Mouse (Mus musculus) thymus, adult 2 months (tissue): Measurements from ENCODE around the gene Dna2. TPM values are rescaled to one million over a fixed set of nuclear protein-coding genes. Genes with fewer than 3 reads are reported as not detected.
A peak's percentile ranks its signal among the peaks of the same experiment; 100 is the strongest.

ENCODE experiments used
- DNase-seq: peaks from one replicate; pipeline ENCODE4 v3.0.0; 2021
- H3K27ac ChIP-seq: fragments of 200-500 bp; 2 replicates; pipeline ENCODE4 v1.5.1; 2012; ENCODE audit warnings: low read length, control low read depth; ENCODE audit not compliant: control insufficient read depth, insufficient read depth
- H3K27me3 ChIP-seq: fragments of 200-500 bp; 2 replicates; pipeline ENCODE4 v1.6.1; 2012; ENCODE audit warnings: mild to moderate bottlenecking, low read length, moderate library complexity, mixed read lengths; ENCODE audit not compliant: control insufficient read depth, insufficient read depth
- H3K36me3 ChIP-seq: fragments of 200-500 bp; 2 replicates; pipeline ENCODE4 v1.6.1; 2012; ENCODE audit warnings: mild to moderate bottlenecking, low read length, moderate library complexity; ENCODE audit not compliant: control insufficient read depth, insufficient read depth
- H3K4me1 ChIP-seq: fragments of 200-500 bp; replicated peaks from 2 replicates; pipeline ENCODE4 v1.6.1; 2012; ENCODE audit warnings: low read length; ENCODE audit not compliant: control insufficient read depth, insufficient read depth
- H3K4me3 ChIP-seq: fragments of 200-500 bp; 2 replicates; pipeline ENCODE4 v1.5.1; 2012; ENCODE audit warnings: mild to moderate bottlenecking, low read length, control low read depth, moderate library complexity; ENCODE audit not compliant: control insufficient read depth, insufficient read depth
- CTCF ChIP-seq: fragments of 200-500 bp; IDR thresholded peaks from 2 replicates; pipeline ENCODE4 v1.5.1; 2012; ENCODE audit warnings: mild to moderate bottlenecking, control low read depth, low read length, moderate library complexity, borderline replicate concordance; ENCODE audit not compliant: control insufficient read depth, poor library complexity, insufficient read depth; ENCODE audit errors: extremely low read depth
- POLR2A ChIP-seq: fragments of 200-500 bp; IDR thresholded peaks from 2 replicates; pipeline ENCODE4 v1.6.1; 2012; ENCODE audit warnings: mild to moderate bottlenecking, low read length, control low read depth, moderate library complexity; ENCODE audit not compliant: control insufficient read depth, poor library complexity, insufficient read depth; ENCODE audit errors: extremely low read depth
- WGBS: fragments of 180-500 bp; shearing (Covaris S2); methylation state at CpG from one replicate; pipeline ENCODE4 v1.1.7; 2018; 5-methylcytosine and 5-hydroxymethylcytosine counted together
- polyA plus RNA-seq: library from polyadenylated mRNA; depleted of rRNA; stranded (reverse); fragments of >200 nt; gene quantifications from 2 replicates; pipeline ENCODE4 v1.2.3, GENCODE M21; 2012; rRNA removed

Gene Dna2
- 20.0 and 23.6 TPM in 2 replicates for polyA plus RNA-seq

DNA sequence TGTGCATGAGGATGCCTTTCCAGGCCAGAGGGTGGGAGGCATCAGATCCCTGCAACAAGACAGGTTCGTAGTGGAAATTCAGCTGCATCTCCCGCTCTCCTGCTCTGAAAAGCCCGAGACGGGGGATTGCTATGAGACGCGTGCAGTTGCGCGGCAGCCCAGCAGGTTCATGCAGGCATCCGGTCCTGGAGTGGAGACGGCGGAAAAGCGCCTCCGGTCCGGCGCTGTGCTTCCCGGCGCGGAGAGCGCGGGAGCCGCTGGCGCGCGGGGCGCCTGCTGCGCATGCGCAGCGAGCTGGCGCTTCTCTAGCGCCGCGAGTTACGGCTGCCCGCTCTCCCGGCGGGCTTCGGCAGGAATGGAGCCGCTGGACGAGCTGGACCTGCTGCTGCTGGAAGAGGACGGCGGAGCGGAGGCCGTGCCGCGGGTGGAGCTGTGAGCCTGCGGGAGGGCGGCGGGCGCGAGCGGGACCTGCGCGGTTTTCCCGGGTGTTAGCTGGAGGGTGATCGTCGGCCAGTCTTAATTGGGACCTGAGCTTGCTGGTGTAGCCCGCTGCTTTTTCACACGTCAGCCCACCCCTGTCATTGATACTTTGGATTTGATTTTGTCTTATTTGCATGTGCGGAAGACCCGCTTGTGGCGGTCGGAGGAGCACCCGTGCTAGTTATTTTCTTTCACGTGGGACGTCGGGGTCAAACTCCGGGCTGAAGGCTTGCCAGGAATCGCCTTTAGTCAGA is at the start of gene Dna2:
Gene Dna2, plus strand, starts transcription at position 289 of the 734 bp plus-strand sequence.
- Histone ChIP-seq H3K27ac (no peak within 1 kb of the TSS), H3K27me3 (no peaks in the 10 kb centered on the region), H3K4me1 (0 out of 2 replicates have a peak, but pooled peaks cover 3% of the 10 kb centered on the region), H3K4me3 (peak within 1 kb of the TSS; percentile 52), H3K36me3 (no peaks in the 10 kb centered on the region; the same call in 1 of the 2 replicates)
- DNase-seq = peak; percentile 66
- TF ChIP-seq POLR2A (peak; percentile 43; the same call in 1 of the 2 replicates), CTCF (peak; percentile 48; the same call in 1 of the 2 replicates)
- under 1% methylated on average over 68 of the region's 68 CpGs for WGBS

DNA sequence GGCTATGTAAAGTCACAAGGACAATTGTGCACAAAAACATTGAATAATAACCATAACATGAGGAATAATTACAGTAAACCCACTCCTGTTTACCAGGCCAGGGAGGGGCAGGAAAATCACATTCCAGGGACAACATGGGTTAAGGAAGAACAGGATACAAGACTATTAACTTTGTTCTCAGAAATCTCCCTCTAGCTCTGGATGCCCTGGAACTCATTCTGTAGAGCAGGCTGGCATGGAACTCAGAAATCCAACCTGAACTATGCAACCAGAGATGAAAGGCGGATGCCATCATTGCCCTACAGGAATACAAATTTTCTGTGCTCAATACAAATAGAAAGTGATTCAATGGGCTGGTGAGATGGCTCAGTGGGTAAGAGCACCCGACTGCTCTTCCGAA is 49.4 kb upstream of the Dna2 start:
- no peaks in the 10 kb centered on the region for H3K36me3 ChIP-seq
- WGBS = 100% methylated on average over 3 of the region's 3 CpGs
- H3K27ac ChIP-seq = no peak overlapping the region
- no peak overlapping the region for H3K4me3 ChIP-seq
- no peak for DNase-seq
- H3K4me1 ChIP-seq = no peaks in the 10 kb centered on the region
- TF ChIP-seq CTCF = no peak
- no peaks in the 10 kb centered on the region for H3K27me3 ChIP-seq

DNA sequence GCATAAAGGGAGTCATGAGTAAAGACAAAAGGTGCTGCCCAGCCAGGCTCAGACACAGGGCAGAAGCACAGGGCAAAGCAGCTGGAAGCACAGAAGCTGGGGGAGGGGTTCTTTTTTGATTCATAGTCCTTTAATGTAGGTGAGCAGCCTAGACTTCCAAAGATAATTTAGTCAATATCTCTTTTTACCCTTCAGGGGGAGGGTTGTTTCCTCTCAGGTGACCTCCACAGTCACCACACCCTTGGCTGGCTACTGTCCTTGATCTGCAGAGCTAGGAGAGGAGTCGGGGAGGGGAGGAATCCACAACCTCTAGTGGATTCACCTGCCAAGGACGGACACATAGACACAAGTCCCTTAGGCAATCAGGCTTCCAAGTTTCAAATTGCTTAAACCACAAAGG is 48.8 kb upstream of the Dna2 start:
- WGBS = 97% methylated on average over 2 of the region's 2 CpGs

DNA sequence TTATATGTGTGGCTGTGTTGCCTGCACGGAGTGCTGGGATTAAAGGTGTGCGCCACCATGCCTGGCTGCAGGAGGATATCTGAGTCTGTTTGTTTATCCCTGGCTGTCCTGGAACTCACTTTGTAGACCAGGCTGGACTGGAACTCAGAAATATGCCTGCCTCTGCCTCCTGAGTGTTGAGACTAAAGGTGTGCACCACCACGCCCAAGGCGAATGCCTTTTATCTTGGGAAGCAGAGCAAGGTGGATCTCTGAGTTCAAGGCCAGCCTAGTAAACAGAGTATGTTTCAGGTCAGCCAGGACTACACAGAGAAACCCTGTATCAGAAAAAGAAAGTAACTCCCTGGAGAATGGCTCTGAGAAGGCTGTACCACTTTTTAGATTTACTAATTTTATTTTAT is 46.7 kb upstream of the Dna2 start:
- no peak overlapping the region for H3K27ac ChIP-seq
- H3K4me3 ChIP-seq = no peak overlapping the region
- TF ChIP-seq CTCF (no peak), POLR2A (no peak)
- 97% methylated on average over 4 of the region's 4 CpGs for WGBS
- no peaks in the 10 kb centered on the region for H3K27me3 ChIP-seq
- no peak for DNase-seq
- no peaks in the 10 kb centered on the region for H3K36me3 ChIP-seq
- H3K4me1 ChIP-seq = no peaks in the 10 kb centered on the region

More for the DNA sequence above, 48.8 kb upstream of the Dna2 start:
- Histone ChIP-seq H3K27ac (no peak overlapping the region), H3K4me1 (no peaks in the 10 kb centered on the region), H3K36me3 (no peaks in the 10 kb centered on the region), H3K4me3 (no peak overlapping the region), H3K27me3 (no peaks in the 10 kb centered on the region)
- TF ChIP-seq CTCF (no peak), POLR2A (no peak)
- no peak for DNase-seq

DNA sequence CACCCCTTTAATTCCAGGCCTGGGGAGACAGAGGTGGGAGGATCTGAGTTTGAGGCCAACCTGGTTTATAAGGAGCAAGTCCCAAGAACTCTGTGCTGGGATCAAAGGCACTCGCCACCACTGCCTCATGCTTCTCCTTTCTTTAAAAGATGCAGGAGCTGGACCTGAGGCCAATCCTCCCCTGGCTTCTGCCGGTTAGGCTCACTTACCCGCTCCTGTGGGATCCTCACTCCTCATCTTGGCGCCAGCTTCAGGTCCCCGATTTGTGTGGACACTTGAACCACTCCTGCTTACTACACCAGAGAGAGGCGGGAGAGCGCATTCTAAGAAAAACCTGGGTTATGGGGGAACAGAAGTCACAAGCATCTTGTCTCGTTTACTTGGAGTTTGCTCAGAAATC is 45.0 kb upstream of the Dna2 start:
- H3K27me3 ChIP-seq = no peaks in the 10 kb centered on the region
- H3K4me1 ChIP-seq = no peaks in the 10 kb centered on the region
- TF ChIP-seq CTCF (no peak), POLR2A (no peak)
- WGBS = 91% methylated on average over 8 of the region's 8 CpGs
- no peaks in the 10 kb centered on the region for H3K36me3 ChIP-seq
- no peak overlapping the region for H3K27ac ChIP-seq
- no peak for DNase-seq
- H3K4me3 ChIP-seq = no peak overlapping the region

DNA sequence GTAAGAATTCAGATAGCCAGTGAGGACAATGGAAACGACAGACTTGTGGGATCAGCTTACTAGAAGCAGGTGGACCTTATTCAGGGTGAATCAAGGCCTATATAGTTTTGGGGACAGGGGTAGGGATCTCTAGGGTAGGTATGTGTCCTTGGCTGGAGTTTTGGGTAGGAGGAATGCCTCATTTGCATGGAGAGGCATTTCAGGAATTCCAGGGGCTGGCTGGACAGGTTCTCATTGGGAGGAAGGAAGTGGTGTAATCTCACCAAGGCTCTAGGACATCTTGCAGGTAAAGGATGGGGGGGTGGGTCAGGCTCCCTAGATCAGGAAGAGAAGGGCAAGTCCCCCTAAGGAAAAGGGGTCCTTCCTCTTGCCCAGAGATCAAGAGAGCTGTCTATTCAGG is 44.0 kb upstream of the Dna2 start:
- DNase-seq = no peak
- H3K4me3 ChIP-seq = no peak overlapping the region
- H3K27ac ChIP-seq = no peak overlapping the region
- WGBS = 87% methylated on average over 1 of the region's 1 CpGs
- H3K4me1 ChIP-seq = no peaks in the 10 kb centered on the region
- no peaks in the 10 kb centered on the region for H3K36me3 ChIP-seq
- H3K27me3 ChIP-seq = no peaks in the 10 kb centered on the region
- TF ChIP-seq CTCF = no peak
- TF ChIP-seq POLR2A = no peak
